Mouse (Mus musculus) CH12.LX (cell line): ENCODE results near the gene Pla2g12b.

Experiments used
- POLR2A ChIP-seq: IDR thresholded peaks from 2 replicates; pipeline ENCODE4 v1.6.1; 2011; ENCODE audit warnings: low read depth, mild to moderate bottlenecking, improper control_type of control experiment, low read length
- SIN3A ChIP-seq: IDR thresholded peaks from 2 replicates; pipeline ENCODE4 v1.6.1; 2012; ENCODE audit warnings: low read length, improper control_type of control experiment, inconsistent platforms
- TCF12 ChIP-seq: IDR thresholded peaks from 2 replicates; pipeline ENCODE4 v1.6.1; 2014; ENCODE audit warnings: low read depth, mild to moderate bottlenecking, inconsistent platforms, low read length, improper control_type of control experiment

GRCm38 (mm10) chr10:59441735-59442134 is 38.3 kb downstream of the Pla2g12b start, which contains the start of gene Oit3:
- TF ChIP-seq POLR2A (no peak), TCF12 (no peak), SIN3A (no peak)
